Mouse (Mus musculus) embryonic stem cell, embryonic (primary cell): ENCODE measurements at regions not wholly inside any gene's neighbourhood (a gene's known extent, or its start where the extent isn't known, plus 50 kb on each side); places are given as distances from the start of the nearest gene placed in this dataset.

Experiments
- CTCF ChIA-PET, 4 experiments: fragments of 300-600 bp in 2 of 4; fragments of 350-600 bp in 2 of 4; sonication (Branson Sonifier 250); formaldehyde crosslinking; loops; one replicate each; lab custom pipeline; 2022; ENCODE audit warnings: inconsistent platforms in 2 of 4; lab: Charles Lee
- POLR2A ChIA-PET, 4 experiments: fragments of 300-600 bp in 2 of 4; fragments of 350-600 bp in 2 of 4; sonication (Branson Sonifier 250); formaldehyde crosslinking; loops; one replicate each; lab custom pipeline; 2022; ENCODE audit warnings: antibody characterized with exemption in 4 of 4, inconsistent platforms in 1 of 4; lab: Charles Lee

DNA sequence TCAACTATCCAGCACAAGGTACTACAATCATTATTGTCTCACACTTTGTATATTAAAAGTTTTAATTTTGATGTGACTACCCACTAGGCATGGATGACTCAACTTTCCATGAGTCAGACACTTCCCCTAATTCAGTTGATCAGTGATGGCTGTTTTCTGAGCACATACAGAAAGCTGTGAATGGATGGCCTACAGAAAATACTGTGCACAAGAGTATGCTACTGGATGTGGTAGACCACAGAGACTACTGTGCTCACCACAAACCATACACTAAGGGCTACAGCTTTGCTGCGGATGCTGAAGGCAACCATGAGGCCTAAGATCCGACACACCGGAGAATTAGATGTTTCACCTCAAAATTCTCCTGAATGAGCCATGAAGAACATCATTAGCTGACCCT is 174.4 kb upstream of the March1 start:
- ChIA-PET CTCF (interaction anchor here in 1 of 4 experiments (0.5 kb wide), 1 partner anchor 512 kb away, joined by 5 read pairs; no protein-coding TSS in a partner anchor), POLR2A (no interaction called here)

DNA sequence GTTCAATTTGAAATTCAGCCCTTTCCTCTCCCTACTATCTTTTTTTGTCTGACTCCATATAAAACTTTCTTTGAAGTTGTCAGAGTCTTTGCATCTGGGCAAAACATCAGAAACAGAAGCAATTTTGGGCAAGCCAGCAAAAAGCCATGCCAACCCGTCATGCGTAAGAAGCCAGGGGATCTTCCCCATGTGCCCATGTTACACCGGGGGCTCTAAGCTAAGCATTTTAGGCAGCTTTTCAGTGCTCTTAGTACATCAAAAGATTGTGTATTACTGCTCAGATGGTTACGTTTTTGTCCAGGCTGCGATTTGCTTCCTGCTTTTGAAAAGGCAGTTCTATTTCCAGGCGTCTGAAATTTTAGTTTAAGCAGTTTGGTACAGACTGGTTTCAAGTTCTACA is 196.8 kb upstream of the March1 start:
- POLR2A ChIA-PET, result interaction anchor here in 1 of 4 experiments (0.5 kb wide), 1 partner anchor 1775 kb away, joined by 5 read pairs; no protein-coding TSS in a partner anchor
- CTCF ChIA-PET, result no interaction called here

DNA sequence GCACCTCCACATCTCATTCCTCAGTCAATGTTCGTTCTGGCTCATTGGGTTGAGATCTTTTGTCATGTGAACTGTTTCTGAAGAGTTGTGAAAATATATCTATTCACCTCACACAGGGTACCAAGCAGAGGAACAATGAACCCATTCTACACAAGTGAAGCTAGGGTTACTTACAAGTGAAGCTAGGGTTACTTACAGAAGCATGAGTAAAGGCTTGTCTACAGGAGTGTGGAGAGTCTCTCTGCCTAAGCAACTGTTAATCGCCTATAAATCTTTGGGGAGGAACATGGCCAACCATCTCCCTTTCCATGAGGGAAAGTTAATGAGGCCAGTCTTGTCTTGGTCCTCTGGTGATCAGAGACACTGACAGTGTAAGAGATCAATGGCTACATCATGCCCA is 199.8 kb upstream of the March1 start:
- CTCF ChIA-PET, result no interaction called here
- POLR2A ChIA-PET, result no interaction called here

DNA sequence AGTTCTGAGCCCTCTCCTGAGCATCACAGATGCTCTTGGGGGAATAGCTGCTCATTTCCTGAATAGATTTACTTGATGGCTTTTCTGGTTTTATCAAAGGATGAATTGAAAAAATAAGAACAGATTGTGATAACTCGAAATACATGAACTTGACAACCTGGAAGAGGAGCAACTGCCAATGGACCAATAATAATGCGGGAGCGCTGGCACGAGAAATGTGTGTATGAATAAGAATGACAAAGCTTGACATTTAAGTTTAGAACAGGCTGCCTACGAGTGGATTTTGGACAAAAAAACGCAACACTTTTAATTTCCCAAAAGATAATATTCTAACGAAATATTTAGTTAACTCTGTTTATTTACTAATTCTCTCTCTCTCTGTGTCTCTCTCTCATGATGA is 203.5 kb upstream of the March1 start:
- ChIA-PET CTCF (no interaction called here), POLR2A (no interaction called here)

DNA sequence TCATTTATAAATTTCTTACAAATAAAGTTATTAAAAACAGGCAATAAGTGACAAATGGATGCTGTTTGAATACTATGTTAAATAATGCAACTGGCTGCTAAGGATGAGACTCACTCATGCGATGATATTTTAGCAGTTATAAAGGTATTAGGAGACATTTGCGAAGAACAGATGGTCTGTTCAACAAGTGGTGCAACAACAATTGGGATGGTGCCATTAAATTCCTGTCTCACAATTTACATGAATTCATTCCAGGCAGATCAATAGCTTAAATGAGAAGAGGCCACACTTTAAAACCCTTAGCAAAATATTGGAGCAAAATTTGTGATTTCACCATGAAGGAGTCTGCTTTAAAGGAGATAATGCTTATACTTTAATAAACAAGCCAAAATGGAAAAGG is 205.4 kb upstream of the March1 start:
- POLR2A ChIA-PET, result interaction anchor here in 1 of 4 experiments (1.8 kb wide), 1 partner anchor 218 kb away, joined by 3 read pairs; no protein-coding TSS in a partner anchor
- CTCF ChIA-PET, result no interaction called here

DNA sequence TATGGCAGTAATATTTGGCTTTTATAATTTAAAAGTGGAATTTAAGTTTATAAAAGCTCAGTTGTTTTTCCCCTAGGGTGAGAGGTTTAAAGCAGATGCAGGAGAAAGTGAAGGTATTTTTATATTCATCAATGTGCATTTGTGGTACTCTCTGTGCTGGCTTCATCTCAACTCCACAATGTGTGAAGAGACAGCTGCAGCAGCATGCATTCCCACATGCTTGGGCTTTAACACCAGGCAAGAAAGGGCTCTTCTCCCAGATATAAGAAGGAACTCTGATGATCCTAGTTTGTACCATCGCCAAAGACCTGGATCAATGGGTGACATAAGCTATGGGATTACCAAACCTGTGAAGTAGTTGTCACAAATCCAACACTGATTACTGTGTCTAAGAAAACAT is 221.9 kb upstream of the March1 start:
- POLR2A ChIA-PET, result no interaction called here
- CTCF ChIA-PET, result no interaction called here

DNA sequence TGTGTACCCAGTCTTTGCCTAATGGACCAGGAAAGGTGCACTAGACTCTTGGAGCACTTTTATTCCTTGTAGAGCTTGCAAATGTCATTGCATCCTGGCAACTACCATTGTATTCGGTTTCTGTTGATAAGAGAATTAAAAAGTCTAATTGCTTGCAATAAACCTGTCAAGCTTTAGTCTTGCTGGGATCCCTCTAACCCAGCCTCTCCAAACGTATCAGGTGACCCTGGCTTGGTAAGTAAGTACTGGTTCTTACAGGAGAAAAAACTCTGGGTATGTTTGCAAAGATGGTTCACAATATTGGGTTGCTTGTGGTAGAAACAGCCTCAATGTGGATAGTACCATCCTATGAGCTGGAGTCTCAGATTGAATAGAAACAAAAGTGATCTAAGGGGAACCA is 226.6 kb upstream of the BC030870 start:
- ChIA-PET POLR2A (no interaction called here), CTCF (no interaction called here)

DNA sequence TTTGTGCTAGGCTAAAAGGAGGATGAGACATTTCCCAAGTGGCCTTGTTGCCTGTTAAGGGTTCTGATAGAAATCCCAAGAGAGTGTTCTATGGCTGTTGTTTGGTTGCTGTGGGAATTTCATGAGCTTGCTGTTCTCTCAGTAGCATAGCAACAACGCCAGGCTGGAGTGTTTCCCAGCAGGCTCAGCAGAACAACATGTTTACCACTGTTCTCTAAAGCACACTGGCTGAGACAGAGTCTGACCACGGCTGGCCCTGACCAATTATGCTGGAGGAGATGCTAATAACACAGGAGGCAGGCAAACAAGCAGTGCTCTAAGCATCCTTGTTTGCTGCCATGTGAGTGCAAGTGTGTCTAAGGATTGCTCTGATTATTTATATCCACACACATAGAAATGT is 220.0 kb upstream of the BC030870 start:
- CTCF ChIA-PET, result no interaction called here
- POLR2A ChIA-PET, result no interaction called here

DNA sequence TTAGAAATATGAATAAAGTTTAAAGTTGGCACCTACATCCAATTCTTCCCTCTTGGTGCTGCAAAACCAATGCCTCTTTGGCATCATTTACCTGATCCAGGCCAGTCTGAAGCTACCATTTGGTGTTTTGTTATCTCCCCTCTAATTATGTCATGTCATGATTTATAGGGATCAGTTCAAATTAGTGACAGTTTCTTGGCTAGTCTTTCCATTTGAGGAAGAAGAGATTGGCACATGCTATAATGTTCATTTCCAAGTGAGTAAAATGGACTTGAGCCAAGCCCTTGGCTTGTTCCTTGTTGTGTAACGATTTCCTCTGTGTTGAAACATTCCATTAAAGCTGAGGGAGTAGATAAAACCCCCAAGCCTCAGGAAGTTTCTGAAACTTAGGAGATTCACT is 201.8 kb upstream of the BC030870 start:
- POLR2A ChIA-PET, result no interaction called here
- CTCF ChIA-PET, result no interaction called here

DNA sequence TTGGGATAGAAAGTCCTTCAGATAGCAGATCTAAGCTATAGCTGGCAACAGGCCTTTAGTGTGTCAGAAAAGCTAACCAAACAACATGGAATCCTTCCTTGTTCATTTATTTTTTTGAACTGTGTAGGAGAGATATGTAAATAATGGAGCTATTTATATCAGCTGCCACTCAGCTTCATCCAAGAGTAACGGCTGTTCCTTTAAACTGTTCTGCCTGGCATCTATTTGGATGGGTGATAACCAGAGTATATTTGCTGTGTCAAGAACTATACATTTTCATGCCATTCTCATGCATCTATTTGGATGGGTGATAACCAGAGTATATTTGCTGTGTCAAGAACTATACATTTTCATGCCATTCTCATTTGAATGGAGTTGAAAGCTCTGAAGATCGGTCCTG is 159.3 kb upstream of the BC030870 start:
- POLR2A ChIA-PET, result no interaction called here

DNA sequence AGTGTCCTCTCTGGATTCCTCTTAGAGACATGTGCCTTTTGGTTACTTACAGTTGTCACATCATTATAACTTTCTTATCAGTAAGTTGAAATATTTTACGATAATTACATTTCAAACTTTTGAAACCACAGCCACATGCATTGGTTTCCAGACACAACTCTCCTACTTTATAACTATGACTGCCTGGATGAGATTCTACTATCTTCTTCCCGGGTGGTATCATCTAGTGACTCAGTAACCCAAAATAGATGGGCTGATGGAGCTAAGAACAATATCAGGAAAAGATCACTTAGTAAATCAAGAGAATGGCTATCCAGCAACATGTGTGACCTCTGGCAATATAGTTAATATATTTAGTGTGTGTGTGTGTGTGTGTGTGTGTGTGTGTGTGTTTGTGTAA is 151.0 kb upstream of the BC030870 start:
- ChIA-PET CTCF (no interaction called here), POLR2A (no interaction called here)

More for the DNA sequence above, 159.3 kb upstream of the BC030870 start:
- CTCF ChIA-PET, result interaction anchor here in 1 of 4 experiments (0.7 kb wide), 1 partner anchor 595 kb away, joined by 3 read pairs; no protein-coding TSS in a partner anchor
